Mouse (Mus musculus) left cerebral cortex, postnatal 36 days (tissue): ENCODE measurements around the gene Pcolce. TPM values are rescaled to one million over a fixed set of nuclear protein-coding genes. Genes with fewer than 3 reads are reported as not detected.

Experiments used
- DNase-seq, 2 experiments: peaks; one replicate each; pipeline ENCODE4 v3.0.0; 2021 to 2022; ENCODE audit warnings: low spot score in 2 of 2, mixed read lengths in 1 of 2
- intact Hi-C: fragments of 180-260 bp; cut with DNase I; formaldehyde crosslinking; loops from one replicate; pipeline ENCODE4 v1.15.1; 2025
- total RNA-seq, 2 experiments: library from RNA; stranded (reverse); gene quantifications; 2 replicates each; pipeline ENCODE4 v1.2.3; 2021

Gene Pcolce
- total RNA-seq = 10 to 100 TPM in 1 of 2 experiments, 1 to 10 TPM in 1; 8.6 to 14.9 TPM

- intact Hi-C loops = no loop called here
- DNase-seq = no peak
These were observed at the start of gene Pcolce for GRCm38 (mm10) chr5:137613550-137613949. TSS of gene Pcolce (minus strand) at chr5:137613784.

GRCm38 (mm10) chr5:137663057-137663456, 49.5 kb upstream of the Pcolce start:
- DNase-seq = no peak
- intact Hi-C loops = no loop called here

- intact Hi-C loops = loop anchor here (2.0 kb wide), 1 partner anchor 23 kb away; no protein-coding TSS in a partner anchor
- DNase-seq = no peak
These were observed 46.6 kb upstream of the Pcolce start for GRCm38 (mm10) chr5:137660064-137660688.

GRCm38 (mm10) chr5:137656977-137657376, 43.4 kb upstream of the Pcolce start:
- intact Hi-C loops = loop anchor here (1.0 to 5.0 kb wide), 2 partner anchors 85 to 100 kb away; partner anchors contain the start of gene Nyap1
- DNase-seq = peak; percentile 57 to 73

GRCm38 (mm10) chr5:137654746-137655145, 41.2 kb upstream of the Pcolce start:
- no peak for DNase-seq
- intact Hi-C loops = loop anchor here (5.0 kb wide), 2 partner anchors 52 to 88 kb away; partner anchors contain the start of genes Mospd3 and Nyap1

- intact Hi-C loops = loop anchor here (5.0 kb wide), 1 partner anchor 51 kb away; the partner anchor contains the start of gene Mospd3
These were observed 39.8 kb upstream of the Pcolce start for GRCm38 (mm10) chr5:137653366-137653765.

GRCm38 (mm10) chr5:137652474-137652873, 38.9 kb upstream of the Pcolce start:
- intact Hi-C loops = loop anchor here (5.0 kb wide), 1 partner anchor 50 kb away; the partner anchor contains the start of gene Mospd3
- DNase-seq = peak in 1 of 2 experiments; percentile 58

More at GRCm38 (mm10) chr5:137653366-137653765, 39.8 kb upstream of the Pcolce start:
- no peak for DNase-seq

- intact Hi-C loops = loop anchor here (5.0 kb wide), 1 partner anchor 48 kb away; the partner anchor contains the start of gene Mospd3
- no peak for DNase-seq
These were observed 36.3 kb upstream of the Pcolce start for GRCm38 (mm10) chr5:137649669-137650571.

- intact Hi-C loops = no loop called here
- no peak for DNase-seq
These were observed 35.7 kb upstream of the Pcolce start for GRCm38 (mm10) chr5:137649251-137649650.

- intact Hi-C loops = no loop called here
- DNase-seq = no peak
These were observed 34.4 kb upstream of the Pcolce start for GRCm38 (mm10) chr5:137647827-137648601.

- intact Hi-C loops = no loop called here
These were observed 32.1 kb upstream of the Pcolce start, which contains the start of gene Irs3 for GRCm38 (mm10) chr5:137645652-137646091. TSS of gene Irs3 (minus strand) at chr5:137645714.

GRCm38 (mm10) chr5:137645091-137645651, 31.6 kb upstream of the Pcolce start:
- intact Hi-C loops = no loop called here
- no peak for DNase-seq

More at GRCm38 (mm10) chr5:137645652-137646091, 32.1 kb upstream of the Pcolce start, which contains the start of gene Irs3:
- DNase-seq = no peak

- intact Hi-C loops = no loop called here
- no peak for DNase-seq
These were observed 30.9 kb upstream of the Pcolce start for GRCm38 (mm10) chr5:137644484-137644883.

- no peak for DNase-seq
- intact Hi-C loops = no loop called here
These were observed 29.3 kb upstream of the Pcolce start for GRCm38 (mm10) chr5:137642886-137643285.

- intact Hi-C loops = no loop called here
These were observed 27.5 kb upstream of the Pcolce start, which contains the start of gene Sap25 for GRCm38 (mm10) chr5:137641054-137641453. TSS of gene Sap25 (plus strand) at chr5:137641334.

GRCm38 (mm10) chr5:137639472-137639871, 25.9 kb upstream of the Pcolce start:
- DNase-seq = no peak
- intact Hi-C loops = no loop called here

More at GRCm38 (mm10) chr5:137641054-137641453, 27.5 kb upstream of the Pcolce start, which contains the start of gene Sap25:
- DNase-seq = no peak

- intact Hi-C loops = no loop called here
- DNase-seq = no peak
These were observed 20.0 kb upstream of the Pcolce start for GRCm38 (mm10) chr5:137633397-137634084.

GRCm38 (mm10) chr5:137631591-137631990, 18.0 kb upstream of the Pcolce start:
- DNase-seq = no peak
- intact Hi-C loops = no loop called here
